Mouse (Mus musculus) erythroblast, embryonic 14.5 days (primary cell): ENCODE measurements around the gene Zfp30.

Experiments
- GATA1 ChIP-seq: IDR thresholded peaks from 2 replicates; pipeline ENCODE4 v1.6.1; 2012; ENCODE audit warnings: low read length, inconsistent platforms, mixed read lengths
- TAL1 ChIP-seq: IDR thresholded peaks from 3 replicates; pipeline ENCODE4 v1.6.1; 2012; ENCODE audit warnings: low read length, inconsistent platforms, mixed read lengths

DNA sequence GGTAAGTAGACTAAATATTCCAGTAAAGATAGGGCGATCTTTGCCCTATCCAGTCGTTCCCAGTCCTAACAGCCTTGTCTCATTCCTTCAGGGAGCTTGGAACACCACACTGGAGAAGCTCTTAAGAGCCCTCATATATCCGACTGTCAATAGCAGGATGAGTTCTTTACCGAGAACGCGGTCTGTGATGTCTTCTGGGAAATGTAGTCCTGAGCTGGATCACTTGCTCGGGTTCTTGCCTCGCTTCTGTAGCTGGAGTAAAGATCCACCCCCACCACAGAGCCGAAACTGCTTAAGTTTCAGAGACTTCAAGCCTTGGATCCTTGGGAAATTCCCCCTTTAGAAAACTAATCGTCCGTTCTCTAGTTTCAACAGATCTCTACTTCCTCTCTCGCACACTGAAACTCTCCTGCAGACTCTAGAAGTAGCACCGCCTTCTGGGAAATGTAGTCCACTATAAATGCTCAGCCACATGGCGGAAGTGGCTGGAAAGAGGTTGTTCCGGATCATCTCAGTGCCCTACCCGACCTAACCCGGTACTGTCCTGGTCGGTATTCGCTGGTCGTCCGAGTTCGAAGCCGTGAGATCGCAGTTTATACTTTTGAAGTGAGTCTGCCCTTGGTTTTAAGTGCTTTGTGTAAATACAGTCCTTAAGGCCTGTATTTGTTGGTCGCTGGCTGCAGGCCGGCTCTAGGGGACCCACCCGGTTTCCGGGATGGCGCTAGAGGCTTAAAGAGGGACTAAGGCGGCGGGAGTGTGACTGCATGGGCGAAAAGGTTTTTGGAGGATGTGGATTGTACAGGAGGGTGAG lies 15.5 kb upstream of the Zfp30 start, which contains the start of gene Zfp84:
- no peak for TF ChIP-seq GATA1
- no peak for TF ChIP-seq TAL1
